Mouse (Mus musculus) bone marrow macrophage, adult 2 months (primary cell): ENCODE results near the gene Rara. TPM values are rescaled to one million over a fixed set of nuclear protein-coding genes. Genes with fewer than 3 reads are reported as not detected.
"Not testable (repeated sequence)": the region's sequence is repeated elsewhere in the genome, so short reads cannot be mapped to it uniquely, and the experiment has no call there.

Source experiments
- H3K27ac ChIP-seq: 2 replicates; pipeline ENCODE4 v1.5.1; 2012; ENCODE audit warnings: low read depth, low read length; ENCODE audit not compliant: insufficient read depth
- H3K4me1 ChIP-seq: 2 replicates; pipeline ENCODE4 v1.6.1; 2012; ENCODE audit warnings: low read length; ENCODE audit not compliant: control insufficient read depth, insufficient read depth
- H3K4me3 ChIP-seq: 2 replicates; pipeline ENCODE4 v1.5.1; 2012; ENCODE audit warnings: mild to moderate bottlenecking, low read length, moderate library complexity; ENCODE audit not compliant: insufficient read depth
- CTCF ChIP-seq: IDR thresholded peaks from 2 replicates; pipeline ENCODE4 v1.5.1; 2012; ENCODE audit warnings: low read depth, mild to moderate bottlenecking, low read length, moderate library complexity
- POLR2A ChIP-seq: IDR thresholded peaks from 2 replicates; pipeline ENCODE4 v1.6.1; 2012; ENCODE audit warnings: mild to moderate bottlenecking, low read depth, low read length, borderline replicate concordance
- polyA plus RNA-seq: library from polyadenylated mRNA; stranded (reverse); fragments of >200 nt; gene quantifications from 2 replicates; pipeline ENCODE4 v1.2.4, GENCODE M21; 2012; ENCODE audit not compliant: missing spikeins, insufficient read depth, insufficient read length

The Rara gene
- polyA plus RNA-seq, 1 experiment, result 24.0 TPM

- Histone ChIP-seq H3K27ac (no peak overlapping the region), H3K4me3 (no peak overlapping the region), H3K4me1 (no peaks in the 10 kb centered on the region)
- TF ChIP-seq CTCF (no peak), POLR2A (no peak)
These were observed 51.7 kb downstream of the Rara start for GRCm38 (mm10) chr11:98979356-98979755.

- Histone ChIP-seq H3K27ac (no peak overlapping the region), H3K4me1 (no peaks in the 10 kb centered on the region), H3K4me3 (peak overlapping the region; percentile 62)
- TF ChIP-seq CTCF (no peak), POLR2A (no peak)
These were observed 53.8 kb downstream of the Rara start for GRCm38 (mm10) chr11:98981289-98981996.

GRCm38 (mm10) chr11:98981997-98982772 lies 54.6 kb downstream of the Rara start:
- TF ChIP-seq CTCF, result no peak
- no peak for TF ChIP-seq POLR2A
- peak overlapping the region; percentile 62 for H3K4me3 ChIP-seq
- H3K4me1 ChIP-seq, result no peaks in the 10 kb centered on the region
- no peak overlapping the region for H3K27ac ChIP-seq

GRCm38 (mm10) chr11:98982773-98983133 lies 55.1 kb downstream of the Rara start, which contains the start of gene Gjd3:
TSS of gene Gjd3 (minus strand) at chr11:98983016.
- no peaks in the 10 kb centered on the region for H3K4me1 ChIP-seq
- H3K27ac ChIP-seq, result no peak within 1 kb of the TSS
- TF ChIP-seq CTCF, result no peak
- no peak for TF ChIP-seq POLR2A
- H3K4me3 ChIP-seq, result peak within 1 kb of the TSS; percentile 62

GRCm38 (mm10) chr11:98983551-98983950 lies 55.9 kb downstream of the Rara start:
- H3K27ac ChIP-seq, result no peak overlapping the region
- TF ChIP-seq CTCF (no peak), POLR2A (no peak)
- no peaks in the 10 kb centered on the region for H3K4me1 ChIP-seq
- H3K4me3 ChIP-seq, result no peak overlapping the region

GRCm38 (mm10) chr11:98985542-98985941 lies 57.9 kb downstream of the Rara start:
- TF ChIP-seq POLR2A, result no peak
- TF ChIP-seq CTCF, result no peak
- Histone ChIP-seq H3K27ac (no peak overlapping the region), H3K4me1 (no peaks in the 10 kb centered on the region), H3K4me3 (no peak overlapping the region)

- not testable (repeated sequence) for H3K27ac ChIP-seq
These were observed 60.6 kb downstream of the Rara start for GRCm38 (mm10) chr11:98988260-98988659.

GRCm38 (mm10) chr11:98990866-98991265 lies 63.2 kb downstream of the Rara start:
- Histone ChIP-seq H3K27ac (no peak overlapping the region), H3K4me3 (no peak overlapping the region), H3K4me1 (no peaks in the 10 kb centered on the region)
- TF ChIP-seq POLR2A, result no peak
- TF ChIP-seq CTCF, result no peak

More at GRCm38 (mm10) chr11:98988260-98988659, 60.6 kb downstream of the Rara start:
- H3K4me1 ChIP-seq, H3K4me3 ChIP-seq: not testable (repeated sequence)

- H3K4me1 ChIP-seq, result no peaks in the 10 kb centered on the region
- no peak overlapping the region for H3K4me3 ChIP-seq
- TF ChIP-seq CTCF (no peak), POLR2A (no peak)
- no peak overlapping the region for H3K27ac ChIP-seq
These were observed 68.4 kb downstream of the Rara start for GRCm38 (mm10) chr11:98995987-98996386.

GRCm38 (mm10) chr11:98997659-98998058 lies 70.0 kb downstream of the Rara start:
- H3K27ac ChIP-seq, result no peak overlapping the region
- no peak for TF ChIP-seq POLR2A
- TF ChIP-seq CTCF, result no peak
- no peaks in the 10 kb centered on the region for H3K4me1 ChIP-seq
- no peak overlapping the region for H3K4me3 ChIP-seq
